Mouse (Mus musculus): ENCODE measurements around the gene Pde2a. TPM values are rescaled to one million over a fixed set of nuclear protein-coding genes. Genes with fewer than 3 reads are reported as not detected.

The Pde2a gene
- polyA plus RNA-seq, 1 experiment from 2014 or later: 31.6 TPM

GRCm38 (mm10) chr7:101521696-101522095 lies 100.2 kb downstream of the Pde2a start:
- no peaks in the 10 kb centered on the region for H3K27me3 ChIP-seq (ENCODE audit: control insufficient read depth, insufficient read depth, low read depth, low read length)
- 69% methylated on average over 1 of the region's 1 CpGs for WGBS
- H3K27ac ChIP-seq (ENCODE audit: low read length): no peak overlapping the region
- H3K4me3 ChIP-seq (ENCODE audit: low read depth, low read length): no peak overlapping the region
- no peak overlapping the region for H3K4me2 ChIP-seq (ENCODE audit: low read length)
- H3K4me1 ChIP-seq (ENCODE audit: control insufficient read depth, insufficient read depth, low read length): no peaks in the 10 kb centered on the region
- no peaks in the 10 kb centered on the region for H3K36me3 ChIP-seq (ENCODE audit: control insufficient read depth, insufficient read depth, low read length)
- no peak for ATAC-seq
- H3K9me3 ChIP-seq (replicated peaks; ENCODE audit: control insufficient read depth, low read length, poor library complexity, severe bottlenecking): no peaks in the 10 kb centered on the region
- H3K9ac ChIP-seq (ENCODE audit: low read depth, low read length): no peak overlapping the region

DNA sequence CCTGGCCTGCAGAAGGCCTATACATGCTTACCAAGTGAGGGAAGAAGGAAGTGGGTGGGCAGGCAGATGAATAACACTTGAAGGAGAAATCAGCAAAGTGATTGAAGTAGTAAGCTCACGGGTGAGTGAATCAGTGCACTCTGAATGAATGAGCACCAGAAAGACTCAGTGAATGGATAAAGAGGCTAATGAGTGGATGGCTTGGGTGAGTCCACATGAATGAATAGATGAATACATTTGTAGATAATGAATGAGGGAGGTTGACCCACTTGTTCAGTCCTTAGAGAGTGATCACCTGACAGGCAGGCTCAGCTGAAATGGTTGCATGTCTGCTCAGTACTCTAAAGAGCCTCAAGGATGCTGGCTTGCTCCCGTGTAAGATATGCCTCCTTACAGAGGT lies 101.7 kb downstream of the Pde2a start:
- no peaks in the 10 kb centered on the region for H3K27me3 ChIP-seq (ENCODE audit: control insufficient read depth, insufficient read depth, low read depth, low read length)
- no peak overlapping the region for H3K9ac ChIP-seq (ENCODE audit: low read depth, low read length)
- no peaks in the 10 kb centered on the region for H3K4me1 ChIP-seq (ENCODE audit: control insufficient read depth, insufficient read depth, low read length)
- no peak overlapping the region for H3K4me3 ChIP-seq (ENCODE audit: low read depth, low read length)
- ATAC-seq: 0 out of 2 replicates have a peak, but pooled peaks have one; percentile 26
- H3K9me3 ChIP-seq (replicated peaks; ENCODE audit: control insufficient read depth, low read length, poor library complexity, severe bottlenecking): no peaks in the 10 kb centered on the region
- no peak overlapping the region for H3K27ac ChIP-seq (ENCODE audit: low read length)
- no peaks in the 10 kb centered on the region for H3K36me3 ChIP-seq (ENCODE audit: control insufficient read depth, insufficient read depth, low read length)
- H3K4me2 ChIP-seq (ENCODE audit: low read length): no peak overlapping the region
- 23% methylated on average over 2 of the region's 2 CpGs for WGBS

DNA sequence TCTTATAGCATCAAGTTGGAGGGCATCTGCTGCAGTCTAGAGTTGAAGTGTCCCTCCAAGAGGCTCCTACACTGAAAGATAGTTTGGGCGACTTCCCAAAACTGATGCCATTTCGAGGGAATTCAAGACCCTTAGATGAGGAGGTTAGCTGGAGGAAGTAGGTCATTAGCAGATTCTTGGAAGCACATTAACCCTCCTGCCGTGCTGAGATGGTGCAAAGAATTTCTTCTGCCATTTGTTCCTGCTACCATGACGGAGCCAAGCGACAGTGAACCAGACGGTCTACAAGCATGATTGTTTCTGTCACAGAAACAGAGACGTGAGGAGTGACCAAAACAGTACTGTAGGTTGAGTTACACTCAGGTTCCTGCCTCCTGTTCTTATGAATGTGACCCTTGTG lies 105.0 kb downstream of the Pde2a start:
- H3K36me3 ChIP-seq (ENCODE audit: control insufficient read depth, insufficient read depth, low read length): no peaks in the 10 kb centered on the region
- H3K9me3 ChIP-seq (replicated peaks; ENCODE audit: control insufficient read depth, low read length, poor library complexity, severe bottlenecking): no peaks in the 10 kb centered on the region
- H3K4me2 ChIP-seq (ENCODE audit: low read length): no peak overlapping the region
- H3K27me3 ChIP-seq (ENCODE audit: control insufficient read depth, insufficient read depth, low read depth, low read length): no peaks in the 10 kb centered on the region
- H3K4me1 ChIP-seq (ENCODE audit: control insufficient read depth, insufficient read depth, low read length): no peaks in the 10 kb centered on the region
- no peak overlapping the region for H3K9ac ChIP-seq (ENCODE audit: low read depth, low read length)
- WGBS: 83% methylated on average over 7 of the region's 7 CpGs
- no peak for ATAC-seq
- H3K27ac ChIP-seq (ENCODE audit: low read length): no peak overlapping the region
- no peak overlapping the region for H3K4me3 ChIP-seq (ENCODE audit: low read depth, low read length)

DNA sequence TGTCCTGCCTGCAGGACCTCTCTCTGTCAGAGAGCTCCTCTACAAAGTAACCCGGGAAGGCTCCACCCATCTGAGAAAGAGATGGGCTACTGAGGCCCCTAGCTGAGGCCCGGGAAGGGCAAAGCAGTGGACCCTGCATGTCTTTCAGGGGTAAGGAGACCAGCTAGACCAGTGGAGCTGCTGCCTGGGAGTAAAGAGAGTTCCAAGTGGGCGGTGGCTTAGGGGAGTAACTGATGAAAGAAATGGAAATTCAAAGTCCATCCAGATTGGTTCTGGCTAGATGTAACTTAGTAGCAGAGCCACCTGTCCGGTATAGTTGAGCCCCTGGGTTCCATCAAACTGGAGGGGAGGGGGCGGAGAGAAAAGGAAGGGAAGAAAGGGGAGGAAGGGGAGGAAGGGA lies 112.9 kb downstream of the Pde2a start:
- no peak overlapping the region for H3K4me3 ChIP-seq (ENCODE audit: low read depth, low read length)
- no peaks in the 10 kb centered on the region for H3K36me3 ChIP-seq (ENCODE audit: control insufficient read depth, insufficient read depth, low read length)
- H3K4me1 ChIP-seq (ENCODE audit: control insufficient read depth, insufficient read depth, low read length): peaks cover 7% of the 10 kb centered on the region; the same call in 1 of the 2 replicates
- no peak overlapping the region for H3K4me2 ChIP-seq (ENCODE audit: low read length)
- no peak overlapping the region for H3K9ac ChIP-seq (ENCODE audit: low read depth, low read length)
- no peak overlapping the region for H3K27ac ChIP-seq (ENCODE audit: low read length)
- 30% methylated on average over 5 of the region's 5 CpGs for WGBS
- no peak for ATAC-seq
- no peaks in the 10 kb centered on the region for H3K9me3 ChIP-seq (replicated peaks; ENCODE audit: control insufficient read depth, low read length, poor library complexity, severe bottlenecking)
- H3K27me3 ChIP-seq (ENCODE audit: control insufficient read depth, insufficient read depth, low read depth, low read length): no peaks in the 10 kb centered on the region

DNA sequence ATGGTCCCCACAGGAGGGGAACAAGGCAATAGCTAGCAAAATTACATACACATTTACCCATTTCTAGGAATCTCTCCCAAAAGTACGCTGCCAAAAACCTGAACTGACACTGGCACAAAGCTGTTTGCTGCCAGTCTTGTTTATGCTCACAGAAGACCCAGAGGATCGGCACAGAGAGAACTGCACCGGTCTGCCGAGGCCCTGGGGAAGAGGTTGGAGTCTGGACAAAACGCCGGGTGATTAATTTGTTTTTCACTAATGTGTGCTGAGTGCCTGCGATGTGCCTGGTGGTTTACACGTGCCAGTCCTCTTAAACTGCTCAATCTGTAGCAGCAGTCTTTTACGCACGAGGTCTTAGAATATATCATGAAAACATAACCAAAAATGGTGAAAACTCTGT lies 113.6 kb downstream of the Pde2a start:
- Histone ChIP-seq H3K27me3 (ENCODE audit: control insufficient read depth, insufficient read depth, low read depth, low read length) (no peaks in the 10 kb centered on the region), H3K9ac (ENCODE audit: low read depth, low read length) (no peak overlapping the region), H3K4me3 (ENCODE audit: low read depth, low read length) (no peak overlapping the region), H3K27ac (ENCODE audit: low read length) (no peak overlapping the region), H3K4me1 (ENCODE audit: control insufficient read depth, insufficient read depth, low read length) (peaks cover 7% of the 10 kb centered on the region; the same call in 1 of the 2 replicates), H3K36me3 (ENCODE audit: control insufficient read depth, insufficient read depth, low read length) (no peaks in the 10 kb centered on the region), H3K9me3 (replicated peaks; ENCODE audit: control insufficient read depth, low read length, poor library complexity, severe bottlenecking) (no peaks in the 10 kb centered on the region), H3K4me2 (ENCODE audit: low read length) (no peak overlapping the region)
- no peak for ATAC-seq
- WGBS: 63% methylated on average over 10 of the region's 10 CpGs

- Histone ChIP-seq H3K4me1 (ENCODE audit: control insufficient read depth, insufficient read depth, low read length) (peaks cover 7% of the 10 kb centered on the region; the same call in 1 of the 2 replicates), H3K9ac (ENCODE audit: low read depth, low read length) (no peak overlapping the region), H3K36me3 (ENCODE audit: control insufficient read depth, insufficient read depth, low read length) (no peaks in the 10 kb centered on the region), H3K27ac (ENCODE audit: low read length) (no peak overlapping the region), H3K4me3 (ENCODE audit: low read depth, low read length) (no peak overlapping the region), H3K27me3 (ENCODE audit: control insufficient read depth, insufficient read depth, low read depth, low read length) (no peaks in the 10 kb centered on the region), H3K4me2 (ENCODE audit: low read length) (no peak overlapping the region), H3K9me3 (replicated peaks; ENCODE audit: control insufficient read depth, low read length, poor library complexity, severe bottlenecking) (no peaks in the 10 kb centered on the region)
- 67% methylated on average over 5 of the region's 5 CpGs for WGBS
- no peak for ATAC-seq
These were observed 114.0 kb downstream of the Pde2a start for GRCm38 (mm10) chr7:101535517-101535916.

DNA sequence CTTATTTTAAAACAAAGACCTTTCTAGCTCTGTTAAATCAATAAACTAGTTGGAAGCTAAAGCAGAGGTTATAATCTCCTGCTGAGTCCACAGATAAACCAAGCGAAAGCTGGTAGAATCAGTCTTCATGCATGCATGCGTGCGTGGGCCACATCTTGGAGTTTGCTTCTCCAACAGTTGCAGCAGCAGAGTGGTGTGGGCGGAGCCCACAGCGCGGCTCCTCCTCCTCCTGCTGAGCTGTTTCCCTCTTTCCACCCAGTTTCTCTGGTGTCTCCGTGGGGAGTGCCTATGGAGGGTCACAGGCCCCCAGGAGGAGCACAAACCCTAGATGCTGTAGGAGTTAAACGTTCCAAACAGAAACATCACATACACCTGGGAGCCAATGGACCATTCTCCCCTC lies 116.0 kb downstream of the Pde2a start:
- peaks cover 7% of the 10 kb centered on the region; the same call in 1 of the 2 replicates for H3K4me1 ChIP-seq (ENCODE audit: control insufficient read depth, insufficient read depth, low read length)
- ATAC-seq: no peak
- no peak overlapping the region for H3K4me3 ChIP-seq (ENCODE audit: low read depth, low read length)
- H3K9ac ChIP-seq (ENCODE audit: low read depth, low read length): no peak overlapping the region
- no peak overlapping the region for H3K4me2 ChIP-seq (ENCODE audit: low read length)
- 50% methylated on average over 8 of the region's 8 CpGs for WGBS
- H3K27me3 ChIP-seq (ENCODE audit: control insufficient read depth, insufficient read depth, low read depth, low read length): no peaks in the 10 kb centered on the region
- H3K27ac ChIP-seq (ENCODE audit: low read length): no peak overlapping the region
- H3K36me3 ChIP-seq (ENCODE audit: control insufficient read depth, insufficient read depth, low read length): no peaks in the 10 kb centered on the region
- H3K9me3 ChIP-seq (replicated peaks; ENCODE audit: control insufficient read depth, low read length, poor library complexity, severe bottlenecking): no peaks in the 10 kb centered on the region

DNA sequence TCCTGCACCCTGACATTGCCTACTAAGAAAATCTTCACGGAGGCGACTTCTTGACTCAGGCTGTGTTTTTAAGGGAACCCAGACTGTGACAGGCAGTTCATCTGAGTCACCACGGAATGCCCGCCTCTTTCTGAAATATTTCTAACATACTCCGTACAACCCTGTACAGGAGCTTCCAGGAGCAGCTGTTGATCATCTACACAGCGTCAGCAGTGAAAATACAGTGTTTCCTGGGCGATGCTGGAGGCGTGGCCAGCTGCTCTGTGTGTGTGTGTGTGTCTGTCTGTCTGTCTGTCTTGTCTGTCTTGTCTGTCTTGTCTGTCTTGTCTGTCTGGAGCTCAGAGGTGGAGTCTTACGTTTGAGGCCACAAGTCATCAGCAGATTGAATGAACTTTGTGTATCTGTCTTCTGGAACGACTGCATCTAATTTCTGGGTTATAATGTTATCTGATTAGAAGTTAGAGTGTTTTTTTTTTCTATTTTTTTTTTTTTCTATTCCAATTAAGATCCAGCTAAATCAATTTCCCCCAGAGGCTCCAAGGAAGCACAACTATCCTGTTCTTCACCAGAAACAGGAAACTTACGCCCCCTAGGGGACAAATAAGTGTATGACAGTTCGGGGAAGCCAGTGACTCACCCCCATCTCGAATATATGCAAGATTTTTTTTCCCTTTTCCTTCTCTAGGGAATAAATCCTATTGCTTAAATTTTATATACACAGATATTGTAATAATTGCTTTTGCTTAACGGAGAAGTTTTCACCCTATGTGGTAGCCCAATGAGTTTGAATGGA lies 116.8 kb downstream of the Pde2a start:
- no peak for ATAC-seq
- H3K4me3 ChIP-seq (ENCODE audit: low read depth, low read length): no peak overlapping the region

DNA sequence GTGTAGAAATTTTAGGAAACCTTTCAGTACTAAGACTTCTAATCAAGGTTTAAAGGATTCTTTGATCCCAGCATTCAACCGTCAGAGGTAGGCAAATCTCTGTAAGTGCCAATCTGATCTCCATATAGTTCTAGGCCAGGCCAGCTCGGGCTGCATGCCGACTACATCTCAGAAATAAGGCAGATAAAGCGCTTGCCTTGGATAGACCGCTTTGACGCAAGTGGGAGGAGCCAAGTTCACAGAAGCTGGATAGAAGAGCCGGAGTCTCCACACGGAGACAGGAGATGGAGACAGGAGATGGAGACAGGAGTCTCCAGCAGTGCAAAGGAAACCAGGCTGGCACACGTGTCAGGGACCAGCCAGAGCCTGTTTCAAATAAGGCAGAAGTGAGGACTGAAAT lies 118.3 kb downstream of the Pde2a start:
- ATAC-seq: no peak
- no peaks in the 10 kb centered on the region for H3K36me3 ChIP-seq (ENCODE audit: control insufficient read depth, insufficient read depth, low read length)
- WGBS: 30% methylated on average over 9 of the region's 9 CpGs

More for the DNA sequence above, 116.8 kb downstream of the Pde2a start:
- Histone ChIP-seq H3K4me2 (ENCODE audit: low read length) (no peak overlapping the region), H3K9me3 (replicated peaks; ENCODE audit: control insufficient read depth, low read length, poor library complexity, severe bottlenecking) (no peaks in the 10 kb centered on the region), H3K27me3 (ENCODE audit: control insufficient read depth, insufficient read depth, low read depth, low read length) (no peaks in the 10 kb centered on the region), H3K9ac (ENCODE audit: low read depth, low read length) (no peak overlapping the region), H3K27ac (ENCODE audit: low read length) (no peak overlapping the region), H3K36me3 (ENCODE audit: control insufficient read depth, insufficient read depth, low read length) (no peaks in the 10 kb centered on the region), H3K4me1 (ENCODE audit: control insufficient read depth, insufficient read depth, low read length) (peaks cover 7% of the 10 kb centered on the region; the same call in 1 of the 2 replicates)
- 62% methylated on average over 14 of the region's 14 CpGs for WGBS

More for the DNA sequence above, 118.3 kb downstream of the Pde2a start:
- Histone ChIP-seq H3K9me3 (replicated peaks; ENCODE audit: control insufficient read depth, low read length, poor library complexity, severe bottlenecking) (no peaks in the 10 kb centered on the region), H3K27ac (ENCODE audit: low read length) (no peak overlapping the region), H3K4me2 (ENCODE audit: low read length) (no peak overlapping the region), H3K4me3 (ENCODE audit: low read depth, low read length) (no peak overlapping the region), H3K4me1 (ENCODE audit: control insufficient read depth, insufficient read depth, low read length) (peaks cover 7% of the 10 kb centered on the region; the same call in 1 of the 2 replicates), H3K27me3 (ENCODE audit: control insufficient read depth, insufficient read depth, low read depth, low read length) (no peaks in the 10 kb centered on the region), H3K9ac (ENCODE audit: low read depth, low read length) (no peak overlapping the region)
